Mouse (Mus musculus): ENCODE data around the gene Zfp575. TPM values are rescaled to one million over a fixed set of nuclear protein-coding genes. Genes with fewer than 3 reads are reported as not detected.
"Not testable (repeated sequence)": the region's sequence is repeated elsewhere in the genome, so short reads cannot be mapped to it uniquely, and the experiment has no call there.

Zfp575 gene
- polyA plus RNA-seq, 1 experiment from 2014 or later: 3.6 TPM

- H3K27ac ChIP-seq (ENCODE audit: low read depth): no peak overlapping the region
- H3K27me3 ChIP-seq (replicated peaks; ENCODE audit: control insufficient read depth, insufficient read depth, low read length): no peaks in the 10 kb centered on the region
- no peaks in the 10 kb centered on the region for H3K9me3 ChIP-seq (ENCODE audit: control insufficient read depth, low read length)
- ATAC-seq (replicated peaks; ENCODE audit: low FRiP score, low TSS enrichment, low read depth): no peak
- no peak for DNase-seq (ENCODE audit: low spot score)
- H3K4me1 ChIP-seq (replicated peaks; ENCODE audit: control insufficient read depth, insufficient read depth, low read length): no peaks in the 10 kb centered on the region
- H3K36me3 ChIP-seq (ENCODE audit: control insufficient read depth, insufficient read depth, low read length): 0 out of 2 replicates have a peak, but pooled peaks cover 4% of the 10 kb centered on the region
- no peak overlapping the region for H3K9ac ChIP-seq (ENCODE audit: low read length)
- 83% methylated on average over 3 of the region's 3 CpGs for WGBS
- no peak overlapping the region for H3K4me3 ChIP-seq (ENCODE audit: low read depth, low read length)
- H3K4me2 ChIP-seq (ENCODE audit: low read length): no peak overlapping the region
Observed at GRCm38 (mm10) chr7:24621193-24621592, 33.8 kb upstream of the Zfp575 start.

DNA sequence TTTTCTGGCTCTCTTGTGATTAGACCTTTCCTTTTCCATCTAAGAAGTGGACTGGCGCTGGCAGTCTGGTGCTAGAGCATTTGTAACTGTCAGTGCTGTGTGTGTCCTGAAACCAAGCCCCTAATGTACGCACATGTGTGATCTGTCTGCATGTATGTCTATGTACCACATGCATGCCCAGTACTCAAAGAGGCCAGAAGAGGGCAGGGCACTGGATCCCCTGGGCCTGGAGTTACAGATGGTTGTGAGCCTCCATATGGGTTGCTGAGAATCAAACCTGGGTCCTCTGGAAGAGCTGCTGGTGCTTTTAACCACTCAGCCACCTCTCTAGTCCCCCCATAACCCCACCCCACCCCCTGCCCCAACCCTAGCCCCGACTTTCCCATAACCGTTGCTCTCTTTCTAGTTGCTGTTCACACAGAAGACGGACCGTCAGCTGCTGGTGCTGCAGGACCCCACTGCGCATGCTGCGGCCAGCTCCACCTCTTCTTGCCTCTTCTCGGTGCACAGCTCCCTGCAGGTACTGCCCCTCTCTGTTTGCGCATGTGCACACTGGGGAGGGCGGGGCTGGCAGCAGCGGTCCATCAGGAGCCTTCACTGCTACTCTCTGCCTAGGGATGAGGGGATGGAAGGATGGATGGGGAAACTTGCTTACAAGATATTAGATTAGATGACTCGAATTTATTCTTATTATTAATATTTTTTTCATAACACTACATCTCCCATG lies 32.4 kb upstream of the Zfp575 start:
- no peaks in the 10 kb centered on the region for H3K9me3 ChIP-seq (ENCODE audit: control insufficient read depth, low read length)
- H3K27me3 ChIP-seq (replicated peaks; ENCODE audit: control insufficient read depth, insufficient read depth, low read length): no peaks in the 10 kb centered on the region
- WGBS: 63% methylated on average over 13 of the region's 13 CpGs
- DNase-seq (ENCODE audit: low spot score): no peak
- 0 out of 2 replicates have a peak, but pooled peaks cover 4% of the 10 kb centered on the region for H3K36me3 ChIP-seq (ENCODE audit: control insufficient read depth, insufficient read depth, low read length)
- H3K4me2 ChIP-seq (ENCODE audit: low read length): no peak overlapping the region
- no peak overlapping the region for H3K27ac ChIP-seq (ENCODE audit: low read depth)
- no peak overlapping the region for H3K4me3 ChIP-seq (ENCODE audit: low read depth, low read length)
- no peaks in the 10 kb centered on the region for H3K4me1 ChIP-seq (replicated peaks; ENCODE audit: control insufficient read depth, insufficient read depth, low read length)
- ATAC-seq (replicated peaks; ENCODE audit: low FRiP score, low TSS enrichment, low read depth): no peak
- H3K9ac ChIP-seq (ENCODE audit: low read length): no peak overlapping the region

DNA sequence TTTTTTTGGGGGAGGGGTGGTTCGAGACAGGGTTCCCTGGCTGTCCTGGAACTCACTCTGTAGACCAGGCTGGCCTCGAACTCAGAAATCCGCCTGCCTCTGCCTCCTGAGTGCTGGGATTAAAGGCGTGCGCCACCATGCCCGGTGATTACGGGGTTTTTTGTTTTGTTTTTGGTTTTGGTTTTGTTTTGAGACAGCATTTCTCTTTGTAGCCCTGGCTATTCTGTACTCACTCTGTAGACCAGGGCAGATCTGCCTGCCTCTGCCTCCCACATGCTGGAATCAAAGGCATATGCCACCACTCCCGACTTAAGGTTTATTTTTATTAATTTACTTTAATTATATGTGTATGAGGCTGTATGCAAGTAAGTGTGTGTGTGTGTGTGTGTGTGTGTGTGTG lies 30.9 kb upstream of the Zfp575 start:
- H3K4me1 ChIP-seq (replicated peaks; ENCODE audit: control insufficient read depth, insufficient read depth, low read length); H3K9ac ChIP-seq (ENCODE audit: low read length); H3K36me3 ChIP-seq (ENCODE audit: control insufficient read depth, insufficient read depth, low read length); H3K27ac ChIP-seq (ENCODE audit: low read depth); ATAC-seq (replicated peaks; ENCODE audit: low FRiP score, low TSS enrichment, low read depth); DNase-seq (ENCODE audit: low spot score); H3K4me3 ChIP-seq (ENCODE audit: low read depth, low read length); H3K4me2 ChIP-seq (ENCODE audit: low read length); H3K9me3 ChIP-seq (ENCODE audit: control insufficient read depth, low read length); H3K27me3 ChIP-seq (replicated peaks; ENCODE audit: control insufficient read depth, insufficient read depth, low read length): not testable (repeated sequence)
- WGBS: 88% methylated on average over 8 of the region's 8 CpGs

DNA sequence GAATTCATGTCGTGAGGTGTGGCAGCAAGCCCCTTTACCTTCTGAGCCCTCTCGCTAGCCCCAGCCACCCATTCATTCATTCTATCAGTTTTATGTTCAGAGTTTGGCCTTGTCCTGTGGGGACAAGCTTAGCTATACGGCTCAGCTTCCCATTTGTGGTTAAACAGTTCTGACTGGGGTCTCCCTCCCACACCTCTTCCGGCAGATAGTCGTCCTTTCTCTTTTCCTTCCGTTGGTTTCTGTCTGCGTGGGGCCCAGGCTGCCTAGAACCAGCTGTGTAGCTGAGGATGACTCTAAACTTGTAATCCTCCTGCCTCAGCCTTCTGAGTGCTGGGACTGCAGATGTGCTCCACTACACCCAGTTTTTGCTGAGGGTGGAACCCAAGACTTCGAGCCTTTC lies 30.3 kb upstream of the Zfp575 start:
- WGBS: 83% methylated on average over 8 of the region's 8 CpGs
- Histone ChIP-seq H3K4me3 (ENCODE audit: low read depth, low read length) (no peak overlapping the region), H3K27me3 (replicated peaks; ENCODE audit: control insufficient read depth, insufficient read depth, low read length) (peaks cover 9% of the 10 kb centered on the region), H3K27ac (ENCODE audit: low read depth) (no peak overlapping the region), H3K9ac (ENCODE audit: low read length) (no peak overlapping the region), H3K36me3 (ENCODE audit: control insufficient read depth, insufficient read depth, low read length) (no peaks in the 10 kb centered on the region), H3K4me1 (replicated peaks; ENCODE audit: control insufficient read depth, insufficient read depth, low read length) (no peaks in the 10 kb centered on the region), H3K9me3 (ENCODE audit: control insufficient read depth, low read length) (no peaks in the 10 kb centered on the region), H3K4me2 (ENCODE audit: low read length) (no peak overlapping the region)
- no peak for DNase-seq (ENCODE audit: low spot score)
- no peak for ATAC-seq (replicated peaks; ENCODE audit: low FRiP score, low TSS enrichment, low read depth)

DNA sequence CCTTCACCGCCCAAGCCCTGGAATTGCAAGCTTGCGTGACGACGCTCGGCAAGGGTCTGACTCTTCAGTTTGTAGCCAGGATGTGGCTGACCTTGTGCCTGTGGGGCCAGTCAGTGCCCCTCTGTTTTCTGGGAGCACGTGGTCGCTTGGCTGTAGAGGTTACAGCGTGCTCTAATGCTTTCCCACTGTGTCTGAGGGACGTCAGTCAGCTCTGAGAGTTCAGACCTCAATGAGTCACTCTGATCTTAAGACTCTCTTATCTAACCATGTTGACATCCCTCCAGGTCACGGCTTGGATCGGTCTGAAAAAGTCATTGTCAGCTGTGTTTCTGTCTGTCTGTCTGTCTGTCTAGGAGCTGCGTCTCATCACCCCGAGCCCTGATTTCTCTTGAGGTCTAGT lies 27.4 kb upstream of the Zfp575 start:
- H3K27me3 ChIP-seq (replicated peaks; ENCODE audit: control insufficient read depth, insufficient read depth, low read length): peaks cover 34% of the 10 kb centered on the region
- WGBS: 74% methylated on average over 13 of the region's 13 CpGs
- peaks cover 5% of the 10 kb centered on the region; the same call in 1 of the 2 replicates for H3K4me1 ChIP-seq (replicated peaks; ENCODE audit: control insufficient read depth, insufficient read depth, low read length)
- DNase-seq (ENCODE audit: low spot score): no peak
- no peak overlapping the region for H3K4me3 ChIP-seq (ENCODE audit: low read depth, low read length)
- no peaks in the 10 kb centered on the region for H3K36me3 ChIP-seq (ENCODE audit: control insufficient read depth, insufficient read depth, low read length)
- no peak overlapping the region for H3K27ac ChIP-seq (ENCODE audit: low read depth)
- no peak for ATAC-seq (replicated peaks; ENCODE audit: low FRiP score, low TSS enrichment, low read depth)
- no peak overlapping the region for H3K4me2 ChIP-seq (ENCODE audit: low read length)
- H3K9me3 ChIP-seq (ENCODE audit: control insufficient read depth, low read length): no peaks in the 10 kb centered on the region
- no peak overlapping the region for H3K9ac ChIP-seq (ENCODE audit: low read length)

GRCm38 (mm10) chr7:24612308-24612910 lies 25.0 kb upstream of the Zfp575 start:
- Histone ChIP-seq H3K4me3 (ENCODE audit: low read depth, low read length) (peak overlapping the region; percentile 45), H3K4me2 (ENCODE audit: low read length) (peak overlapping the region; percentile 44), H3K36me3 (ENCODE audit: control insufficient read depth, insufficient read depth, low read length) (0 out of 2 replicates have a peak, but pooled peaks cover 5% of the 10 kb centered on the region), H3K27ac (ENCODE audit: low read depth) (no peak overlapping the region), H3K4me1 (replicated peaks; ENCODE audit: control insufficient read depth, insufficient read depth, low read length) (peaks cover 5% of the 10 kb centered on the region; the same call in 1 of the 2 replicates), H3K9me3 (ENCODE audit: control insufficient read depth, low read length) (no peaks in the 10 kb centered on the region), H3K27me3 (replicated peaks; ENCODE audit: control insufficient read depth, insufficient read depth, low read length) (peaks cover 38% of the 10 kb centered on the region), H3K9ac (ENCODE audit: low read length) (no peak overlapping the region)
- no peak for DNase-seq (ENCODE audit: low spot score)
- ATAC-seq (replicated peaks; ENCODE audit: low FRiP score, low TSS enrichment, low read depth): no peak
- WGBS: 2% methylated on average over 27 of the region's 27 CpGs

GRCm38 (mm10) chr7:24611709-24612108 lies 24.3 kb upstream of the Zfp575 start:
- Histone ChIP-seq H3K36me3 (ENCODE audit: control insufficient read depth, insufficient read depth, low read length) (0 out of 2 replicates have a peak, but pooled peaks cover 5% of the 10 kb centered on the region), H3K4me3 (ENCODE audit: low read depth, low read length) (peak overlapping the region; percentile 45), H3K9ac (ENCODE audit: low read length) (peak overlapping the region; percentile 36; the same call in 1 of the 2 replicates), H3K27me3 (replicated peaks; ENCODE audit: control insufficient read depth, insufficient read depth, low read length) (peaks cover 38% of the 10 kb centered on the region), H3K27ac (ENCODE audit: low read depth) (no peak overlapping the region), H3K4me1 (replicated peaks; ENCODE audit: control insufficient read depth, insufficient read depth, low read length) (peaks cover 5% of the 10 kb centered on the region; the same call in 1 of the 2 replicates), H3K4me2 (ENCODE audit: low read length) (peak overlapping the region; percentile 65), H3K9me3 (ENCODE audit: control insufficient read depth, low read length) (no peaks in the 10 kb centered on the region)
- ATAC-seq (replicated peaks; ENCODE audit: low FRiP score, low TSS enrichment, low read depth): no peak
- DNase-seq (ENCODE audit: low spot score): no peak
- WGBS: 19% methylated on average over 7 of the region's 7 CpGs

- H3K27me3 ChIP-seq (replicated peaks; ENCODE audit: control insufficient read depth, insufficient read depth, low read length): peaks cover 38% of the 10 kb centered on the region
- DNase-seq (ENCODE audit: low spot score): peak; percentile 97
- H3K36me3 ChIP-seq (ENCODE audit: control insufficient read depth, insufficient read depth, low read length): 0 out of 2 replicates have a peak, but pooled peaks cover 5% of the 10 kb centered on the region
- peak; percentile 74 for ATAC-seq (replicated peaks; ENCODE audit: low FRiP score, low TSS enrichment, low read depth)
- peak overlapping the region; percentile 45 for H3K4me3 ChIP-seq (ENCODE audit: low read depth, low read length)
- peak overlapping the region; percentile 36 for H3K9ac ChIP-seq (ENCODE audit: low read length)
- peak overlapping the region; percentile 65 for H3K4me2 ChIP-seq (ENCODE audit: low read length)
- under 1% methylated on average over 36 of the region's 36 CpGs for WGBS
- no peaks in the 10 kb centered on the region for H3K9me3 ChIP-seq (ENCODE audit: control insufficient read depth, low read length)
- H3K4me1 ChIP-seq (replicated peaks; ENCODE audit: control insufficient read depth, insufficient read depth, low read length): peaks cover 5% of the 10 kb centered on the region; the same call in 1 of the 2 replicates
- peak overlapping the region; percentile 60 for H3K27ac ChIP-seq (ENCODE audit: low read depth)
Observed at GRCm38 (mm10) chr7:24610879-24611494, 23.5 kb upstream of the Zfp575 start.
